Mouse (Mus musculus): ENCODE measurements at regions not wholly inside any gene's neighbourhood (a gene's known extent, or its start where the extent isn't known, plus 50 kb on each side); places are given as distances from the start of the nearest gene placed in this dataset.

GRCm38 (mm10) chr12:97978668-97979067 is 280.6 kb downstream of the Galc start:
- no peak for TF ChIP-seq CHD2 (IDR thresholded peaks at IDR 0.05; ENCODE audit: low read depth, low read length)
- TF ChIP-seq HCFC1 (IDR thresholded peaks at IDR 0.05; ENCODE audit: borderline replicate concordance, insufficient read depth, low read length): no peak
- no peak for TF ChIP-seq MAFK (IDR thresholded peaks at IDR 0.05; ENCODE audit: insufficient read depth, low read depth, low read length)
- no peak for TF ChIP-seq ZNF384 (IDR thresholded peaks at IDR 0.05; ENCODE audit: low read depth, low read length)
